Mouse (Mus musculus): Measurements from ENCODE around the gene Fanca. TPM values are rescaled to one million over a fixed set of nuclear protein-coding genes. Genes with fewer than 3 reads are reported as not detected.
A peak's percentile ranks its signal among the peaks of the same experiment; 100 is the strongest.

Fanca gene
- polyA plus RNA-seq, 1 experiment from 2014 or later: 33.6 TPM

- H3K9ac ChIP-seq (replicated peaks; ENCODE audit: low read depth, low read length): peak overlapping the region; percentile 92; the same call in 1 of the 2 replicates
- H3K9me3 ChIP-seq (ENCODE audit: control insufficient read depth, low read depth, low read length): no peaks in the 10 kb centered on the region
- H3K36me3 ChIP-seq (ENCODE audit: control insufficient read depth, insufficient read depth, low read length): peaks cover 51% of the 10 kb centered on the region
- peak overlapping the region; percentile 87 for H3K4me2 ChIP-seq (replicated peaks; ENCODE audit: low read depth, low read length)
- peak overlapping the region; percentile 98 for H3K4me3 ChIP-seq (ENCODE audit: low read depth, low read length)
- H3K27ac ChIP-seq (ENCODE audit: low read length): no peak overlapping the region; the same call in 1 of the 2 replicates
- H3K27me3 ChIP-seq (ENCODE audit: control insufficient read depth, insufficient read depth, low read length): no peaks in the 10 kb centered on the region
- WGBS: 72% methylated on average over 6 of the region's 6 CpGs
- ATAC-seq (ENCODE audit: insufficient number of reproducible peaks, insufficient read depth, low FRiP score, low read depth): no peak
- H3K4me1 ChIP-seq (ENCODE audit: control insufficient read depth, insufficient read depth, low read length): peaks cover 11% of the 10 kb centered on the region; the same call in 1 of the 2 replicates
Measured at GRCm38 (mm10) chr8:123255170-123255569, 63.2 kb downstream of the Fanca start.

GRCm38 (mm10) chr8:123254099-123254885, 64.1 kb downstream of the Fanca start, which contains the start of the genes Zfp276 and Vps9d1:
Zfp276 (plus strand) TSS chr8:123254195.
Vps9d1 (minus strand) TSS chr8:123254348.
- Histone ChIP-seq H3K4me3 (ENCODE audit: low read depth, low read length) (peak within 1 kb of the TSS; percentile 98), H3K4me2 (replicated peaks; ENCODE audit: low read depth, low read length) (peak within 1 kb of the TSS; percentile 87), H3K9ac (replicated peaks; ENCODE audit: low read depth, low read length) (peak within 1 kb of the TSS; percentile 92), H3K27ac (ENCODE audit: low read length) (peak within 1 kb of the TSS; percentile 82), H3K9me3 (ENCODE audit: control insufficient read depth, low read depth, low read length) (no peaks in the 10 kb centered on the region), H3K4me1 (ENCODE audit: control insufficient read depth, insufficient read depth, low read length) (peaks cover 11% of the 10 kb centered on the region; the same call in 1 of the 2 replicates), H3K36me3 (ENCODE audit: control insufficient read depth, insufficient read depth, low read length) (peaks cover 47% of the 10 kb centered on the region), H3K27me3 (ENCODE audit: control insufficient read depth, insufficient read depth, low read length) (no peaks in the 10 kb centered on the region)
- peak; percentile 94 for ATAC-seq (ENCODE audit: insufficient number of reproducible peaks, insufficient read depth, low FRiP score, low read depth)
- WGBS: under 1% methylated on average over 91 of the region's 99 CpGs

GRCm38 (mm10) chr8:123253451-123254098, 64.8 kb downstream of the Fanca start:
- Histone ChIP-seq H3K4me2 (replicated peaks; ENCODE audit: low read depth, low read length) (peak overlapping the region; percentile 66), H3K9ac (replicated peaks; ENCODE audit: low read depth, low read length) (peak overlapping the region; percentile 92), H3K36me3 (ENCODE audit: control insufficient read depth, insufficient read depth, low read length) (peaks cover 45% of the 10 kb centered on the region), H3K27ac (ENCODE audit: low read length) (peak overlapping the region; percentile 82), H3K9me3 (ENCODE audit: control insufficient read depth, low read depth, low read length) (no peaks in the 10 kb centered on the region), H3K27me3 (ENCODE audit: control insufficient read depth, insufficient read depth, low read length) (no peaks in the 10 kb centered on the region), H3K4me3 (ENCODE audit: low read depth, low read length) (peak overlapping the region; percentile 98), H3K4me1 (ENCODE audit: control insufficient read depth, insufficient read depth, low read length) (peaks cover 11% of the 10 kb centered on the region; the same call in 1 of the 2 replicates)
- ATAC-seq (ENCODE audit: insufficient number of reproducible peaks, insufficient read depth, low FRiP score, low read depth): 0 out of 2 replicates have a peak, but pooled peaks have one; percentile 16
- WGBS: 0% methylated on average over 38 of the region's 40 CpGs

DNA sequence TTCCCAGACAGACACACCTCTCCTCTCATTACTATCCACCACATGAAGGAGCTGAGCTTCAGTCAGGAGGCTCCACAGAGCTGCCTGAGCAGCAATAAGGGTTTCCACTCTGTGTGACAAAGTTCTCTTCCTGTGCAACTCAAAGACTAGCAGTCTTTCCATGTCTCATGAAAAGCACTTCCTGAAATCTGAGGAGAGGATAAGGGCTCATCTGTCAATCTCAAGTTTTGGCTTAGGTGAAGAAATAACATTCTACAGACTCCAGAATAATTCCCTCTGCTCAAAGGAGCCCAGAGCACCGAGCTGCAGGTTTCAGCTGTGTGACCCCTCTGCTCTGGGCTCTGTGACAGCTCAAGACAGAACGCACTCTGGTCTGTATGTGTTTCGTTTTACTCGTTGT, 65.5 kb downstream of the Fanca start:
- Histone ChIP-seq H3K9ac (replicated peaks; ENCODE audit: low read depth, low read length) (no peak overlapping the region; the same call in 1 of the 2 replicates), H3K9me3 (ENCODE audit: control insufficient read depth, low read depth, low read length) (no peaks in the 10 kb centered on the region), H3K4me2 (replicated peaks; ENCODE audit: low read depth, low read length) (peak overlapping the region; percentile 66), H3K36me3 (ENCODE audit: control insufficient read depth, insufficient read depth, low read length) (peaks cover 43% of the 10 kb centered on the region), H3K27me3 (ENCODE audit: control insufficient read depth, insufficient read depth, low read length) (no peaks in the 10 kb centered on the region), H3K4me1 (ENCODE audit: control insufficient read depth, insufficient read depth, low read length) (peaks cover 11% of the 10 kb centered on the region; the same call in 1 of the 2 replicates), H3K4me3 (ENCODE audit: low read depth, low read length) (peak overlapping the region; percentile 98; the same call in 1 of the 2 replicates), H3K27ac (ENCODE audit: low read length) (peak overlapping the region; percentile 82; the same call in 1 of the 2 replicates)
- WGBS: 44% methylated on average over 4 of the region's 4 CpGs
- no peak for ATAC-seq (ENCODE audit: insufficient number of reproducible peaks, insufficient read depth, low FRiP score, low read depth)

GRCm38 (mm10) chr8:123250940-123251339, 67.4 kb downstream of the Fanca start:
- H3K27ac ChIP-seq (ENCODE audit: low read length): no peak overlapping the region
- no peak for ATAC-seq (ENCODE audit: insufficient number of reproducible peaks, insufficient read depth, low FRiP score, low read depth)
- WGBS: 94% methylated on average over 5 of the region's 5 CpGs
- no peak overlapping the region for H3K4me2 ChIP-seq (replicated peaks; ENCODE audit: low read depth, low read length)
- no peak overlapping the region for H3K4me3 ChIP-seq (ENCODE audit: low read depth, low read length)
- no peak overlapping the region for H3K9ac ChIP-seq (replicated peaks; ENCODE audit: low read depth, low read length)
- H3K9me3 ChIP-seq (ENCODE audit: control insufficient read depth, low read depth, low read length): no peaks in the 10 kb centered on the region
- H3K27me3 ChIP-seq (ENCODE audit: control insufficient read depth, insufficient read depth, low read length): no peaks in the 10 kb centered on the region
- peaks cover 11% of the 10 kb centered on the region; the same call in 1 of the 2 replicates for H3K4me1 ChIP-seq (ENCODE audit: control insufficient read depth, insufficient read depth, low read length)
- H3K36me3 ChIP-seq (ENCODE audit: control insufficient read depth, insufficient read depth, low read length): peaks cover 47% of the 10 kb centered on the region

DNA sequence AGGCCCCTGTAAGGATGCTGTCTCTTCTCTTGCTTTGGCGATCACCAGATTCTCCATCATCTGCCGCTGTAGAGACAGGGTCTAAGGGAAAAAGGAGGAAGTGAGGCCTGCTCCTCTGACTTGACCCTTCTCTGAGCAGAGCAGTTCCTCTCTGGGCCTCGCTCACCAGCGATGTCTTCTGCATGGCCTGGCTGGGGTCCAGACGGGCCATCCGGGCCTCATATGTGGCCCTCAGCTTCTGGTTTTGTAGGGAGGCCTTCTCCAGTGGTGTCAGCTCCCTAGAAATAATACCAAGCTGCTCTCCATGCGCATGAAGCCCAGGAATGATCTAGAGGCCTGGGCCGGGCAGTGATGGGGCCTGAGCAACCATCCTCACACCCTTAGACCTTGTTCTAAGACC, 69.8 kb downstream of the Fanca start:
- 94% methylated on average over 8 of the region's 8 CpGs for WGBS
- no peaks in the 10 kb centered on the region for H3K9me3 ChIP-seq (ENCODE audit: control insufficient read depth, low read depth, low read length)
- H3K4me2 ChIP-seq (replicated peaks; ENCODE audit: low read depth, low read length): no peak overlapping the region
- H3K27ac ChIP-seq (ENCODE audit: low read length): no peak overlapping the region
- H3K4me3 ChIP-seq (ENCODE audit: low read depth, low read length): no peak overlapping the region
- no peak overlapping the region for H3K9ac ChIP-seq (replicated peaks; ENCODE audit: low read depth, low read length)
- peaks cover 5% of the 10 kb centered on the region; the same call in 1 of the 2 replicates for H3K4me1 ChIP-seq (ENCODE audit: control insufficient read depth, insufficient read depth, low read length)
- H3K36me3 ChIP-seq (ENCODE audit: control insufficient read depth, insufficient read depth, low read length): peaks cover 65% of the 10 kb centered on the region
- H3K27me3 ChIP-seq (ENCODE audit: control insufficient read depth, insufficient read depth, low read length): no peaks in the 10 kb centered on the region
- no peak for ATAC-seq (ENCODE audit: insufficient number of reproducible peaks, insufficient read depth, low FRiP score, low read depth)

DNA sequence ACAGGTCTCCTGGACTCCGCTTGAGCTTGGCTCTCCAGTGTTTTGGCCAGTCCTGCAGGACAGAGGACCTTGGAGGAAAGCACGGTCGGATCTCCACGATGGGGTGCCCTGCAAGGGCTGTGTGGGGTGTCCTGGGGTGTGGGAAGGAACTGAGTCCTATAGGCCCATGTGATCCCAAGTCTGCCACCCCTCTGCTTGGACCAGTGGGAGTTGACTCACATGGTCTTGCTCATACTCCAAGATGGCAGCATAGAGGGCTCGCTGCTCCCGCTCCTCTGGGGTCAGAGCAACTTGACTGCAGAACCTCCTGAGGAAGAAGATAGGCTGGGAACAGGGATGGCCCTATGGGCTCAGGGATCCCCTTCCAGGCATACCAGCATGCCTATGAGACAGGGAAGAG, 70.6 kb downstream of the Fanca start:
- H3K4me2 ChIP-seq (replicated peaks; ENCODE audit: low read depth, low read length): no peak overlapping the region
- H3K4me3 ChIP-seq (ENCODE audit: low read depth, low read length): no peak overlapping the region
- no peak overlapping the region for H3K9ac ChIP-seq (replicated peaks; ENCODE audit: low read depth, low read length)
- WGBS: 97% methylated on average over 6 of the region's 6 CpGs
- peaks cover 69% of the 10 kb centered on the region for H3K36me3 ChIP-seq (ENCODE audit: control insufficient read depth, insufficient read depth, low read length)
- no peak overlapping the region for H3K27ac ChIP-seq (ENCODE audit: low read length)
- no peaks in the 10 kb centered on the region for H3K4me1 ChIP-seq (ENCODE audit: control insufficient read depth, insufficient read depth, low read length)
- H3K27me3 ChIP-seq (ENCODE audit: control insufficient read depth, insufficient read depth, low read length): no peaks in the 10 kb centered on the region
- H3K9me3 ChIP-seq (ENCODE audit: control insufficient read depth, low read depth, low read length): no peaks in the 10 kb centered on the region
- ATAC-seq (ENCODE audit: insufficient number of reproducible peaks, insufficient read depth, low FRiP score, low read depth): no peak

DNA sequence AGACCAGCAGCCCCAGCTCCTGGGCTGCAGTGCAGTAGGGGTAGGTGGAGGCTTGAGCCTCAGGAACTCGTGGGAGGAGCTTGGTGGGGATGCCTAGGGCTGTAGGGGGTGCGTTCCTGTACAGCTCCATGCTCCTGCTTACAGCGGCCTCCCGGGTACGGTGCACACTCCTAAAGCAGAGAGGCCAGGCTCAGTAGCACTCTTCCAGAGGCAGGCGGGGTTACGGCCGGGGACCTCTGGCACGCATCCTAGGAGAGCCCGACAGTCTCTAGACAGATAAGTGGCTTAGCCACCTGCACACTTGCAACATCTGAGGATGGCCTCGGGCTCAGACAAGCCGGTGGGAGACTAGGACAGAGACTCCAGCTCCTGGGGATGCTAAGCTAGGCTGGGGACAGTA, 72.8 kb downstream of the Fanca start:
- Histone ChIP-seq H3K9ac (replicated peaks; ENCODE audit: low read depth, low read length) (no peak overlapping the region), H3K4me3 (ENCODE audit: low read depth, low read length) (no peak overlapping the region), H3K4me1 (ENCODE audit: control insufficient read depth, insufficient read depth, low read length) (no peaks in the 10 kb centered on the region), H3K27me3 (ENCODE audit: control insufficient read depth, insufficient read depth, low read length) (no peaks in the 10 kb centered on the region), H3K27ac (ENCODE audit: low read length) (no peak overlapping the region), H3K9me3 (ENCODE audit: control insufficient read depth, low read depth, low read length) (no peaks in the 10 kb centered on the region), H3K4me2 (replicated peaks; ENCODE audit: low read depth, low read length) (no peak overlapping the region), H3K36me3 (ENCODE audit: control insufficient read depth, insufficient read depth, low read length) (peaks cover 61% of the 10 kb centered on the region)
- WGBS: 86% methylated on average over 12 of the region's 12 CpGs
- no peak for ATAC-seq (ENCODE audit: insufficient number of reproducible peaks, insufficient read depth, low FRiP score, low read depth)

Measured in stomach, embryonic 14.5 days (tissue).